Mouse (Mus musculus) hindbrain, embryonic 10.5 days (tissue): ENCODE measurements around the gene Prkag2. TPM values are rescaled to one million over a fixed set of nuclear protein-coding genes. Genes with fewer than 3 reads are reported as not detected.
A peak's percentile ranks its signal among the peaks of the same experiment; 100 is the strongest.

ENCODE experiments used
- DNase-seq: peaks from one replicate; pipeline ENCODE4 v3.0.0-alpha.2; 2017; ENCODE audit warnings: low spot score
- H3K27ac ChIP-seq: fragments of 300-500 bp; sonication (generic); 2 replicates; pipeline ENCODE4 v1.5.1; 2016; ENCODE audit warnings: mild to moderate bottlenecking, moderate library complexity
- H3K27me3 ChIP-seq: fragments of 300-500 bp; sonication (generic); 2 replicates; pipeline ENCODE4 v1.6.1; 2016; ENCODE audit warnings: mild to moderate bottlenecking; ENCODE audit not compliant: poor library complexity, insufficient read depth, severe bottlenecking
- H3K36me3 ChIP-seq: fragments of 300-500 bp; sonication (generic); 2 replicates; pipeline ENCODE4 v1.6.1; 2016; ENCODE audit warnings: mild to moderate bottlenecking, moderate library complexity
- H3K4me1 ChIP-seq: fragments of 300-500 bp; sonication (generic); replicated peaks from 2 replicates; pipeline ENCODE4 v1.6.1; 2016; ENCODE audit warnings: mild to moderate bottlenecking
- H3K4me3 ChIP-seq: fragments of 300-500 bp; sonication (generic); 2 replicates; pipeline ENCODE4 v1.5.1; 2016; ENCODE audit warnings: mild to moderate bottlenecking, moderate library complexity
- H3K9me3 ChIP-seq: fragments of 300-500 bp; sonication (generic); 2 replicates; pipeline ENCODE4 v1.6.1; 2016; ENCODE audit warnings: mild to moderate bottlenecking, moderate library complexity
- WGBS: fragments of 180-500 bp; shearing (Covaris S2); methylation state at CpG from one replicate; pipeline ENCODE4 v1.1.7; 2016; 5-methylcytosine and 5-hydroxymethylcytosine counted together
- polyA plus RNA-seq: library from polyadenylated mRNA; unstranded; fragments of >200 nt; fragmentation: Nextera tagmentation; extraction: Ambion mirVana; gene quantifications from 2 replicates; pipeline ENCODE4 v1.2.1, GENCODE M21; 2016

Prkag2 gene
- polyA plus RNA-seq, 1 experiment from 2014 or later, result 46.3 TPM

GRCm38 (mm10) chr5:24935446-24935845, 165.0 kb downstream of the Prkag2 start:
- Histone ChIP-seq H3K4me1 (no peaks in the 10 kb centered on the region), H3K36me3 (no peaks in the 10 kb centered on the region), H3K27ac (no peak overlapping the region), H3K9me3 (peaks cover 7% of the 10 kb centered on the region; the same call in 1 of the 2 replicates), H3K27me3 (no peaks in the 10 kb centered on the region), H3K4me3 (no peak overlapping the region)
- DNase-seq, result no peak
- WGBS, result 92% methylated on average over 10 of the region's 10 CpGs

GRCm38 (mm10) chr5:24933760-24934159, 166.7 kb downstream of the Prkag2 start:
- WGBS, result 92% methylated on average over 1 of the region's 1 CpGs
- no peaks in the 10 kb centered on the region for H3K27me3 ChIP-seq
- no peak for DNase-seq
- peaks cover 10% of the 10 kb centered on the region for H3K4me1 ChIP-seq
- H3K4me3 ChIP-seq, result no peak overlapping the region
- H3K9me3 ChIP-seq, result peaks cover 7% of the 10 kb centered on the region; the same call in 1 of the 2 replicates
- H3K27ac ChIP-seq, result no peak overlapping the region
- no peaks in the 10 kb centered on the region for H3K36me3 ChIP-seq

GRCm38 (mm10) chr5:24931578-24932185, 168.8 kb downstream of the Prkag2 start:
- peaks cover 16% of the 10 kb centered on the region for H3K4me1 ChIP-seq
- no peak overlapping the region for H3K27ac ChIP-seq
- H3K4me3 ChIP-seq, result no peak overlapping the region
- H3K36me3 ChIP-seq, result no peaks in the 10 kb centered on the region
- WGBS, result 83% methylated on average over 10 of the region's 10 CpGs
- peaks cover 7% of the 10 kb centered on the region; the same call in 1 of the 2 replicates for H3K9me3 ChIP-seq
- H3K27me3 ChIP-seq, result no peaks in the 10 kb centered on the region
- DNase-seq, result no peak

- no peak for DNase-seq
- Histone ChIP-seq H3K9me3 (peaks cover 7% of the 10 kb centered on the region; the same call in 1 of the 2 replicates), H3K4me1 (peaks cover 16% of the 10 kb centered on the region), H3K36me3 (no peaks in the 10 kb centered on the region), H3K4me3 (no peak overlapping the region), H3K27ac (no peak overlapping the region), H3K27me3 (no peaks in the 10 kb centered on the region)
- WGBS, result 78% methylated on average over 8 of the region's 8 CpGs
Observed at GRCm38 (mm10) chr5:24930831-24931577, 169.4 kb downstream of the Prkag2 start.

GRCm38 (mm10) chr5:24928816-24929215, 171.6 kb downstream of the Prkag2 start:
- Histone ChIP-seq H3K4me3 (no peak overlapping the region), H3K4me1 (peaks cover 16% of the 10 kb centered on the region), H3K27ac (no peak overlapping the region), H3K36me3 (no peaks in the 10 kb centered on the region), H3K27me3 (no peaks in the 10 kb centered on the region), H3K9me3 (peaks cover 4% of the 10 kb centered on the region; the same call in 1 of the 2 replicates)
- no peak for DNase-seq
- 91% methylated on average over 4 of the region's 4 CpGs for WGBS

- Histone ChIP-seq H3K9me3 (no peaks in the 10 kb centered on the region), H3K36me3 (no peaks in the 10 kb centered on the region), H3K27ac (0 out of 2 replicates have a peak overlapping the region, but pooled peaks have one; percentile 0), H3K4me1 (peaks cover 16% of the 10 kb centered on the region), H3K4me3 (no peak overlapping the region), H3K27me3 (no peaks in the 10 kb centered on the region)
- DNase-seq, result no peak
- 13% methylated on average over 8 of the region's 8 CpGs for WGBS
Observed at GRCm38 (mm10) chr5:24927706-24928105, 172.7 kb downstream of the Prkag2 start.

GRCm38 (mm10) chr5:24919155-24919554, 181.3 kb downstream of the Prkag2 start:
- no peak for DNase-seq
- no peaks in the 10 kb centered on the region for H3K36me3 ChIP-seq
- H3K4me1 ChIP-seq, result no peaks in the 10 kb centered on the region
- no peak overlapping the region for H3K4me3 ChIP-seq
- H3K27ac ChIP-seq, result no peak overlapping the region
- H3K9me3 ChIP-seq, result no peaks in the 10 kb centered on the region
- H3K27me3 ChIP-seq, result no peaks in the 10 kb centered on the region
- 88% methylated on average over 1 of the region's 1 CpGs for WGBS

- no peak overlapping the region for H3K27ac ChIP-seq
- no peaks in the 10 kb centered on the region for H3K27me3 ChIP-seq
- 90% methylated on average over 4 of the region's 4 CpGs for WGBS
- no peak for DNase-seq
- no peaks in the 10 kb centered on the region for H3K9me3 ChIP-seq
- no peaks in the 10 kb centered on the region for H3K4me1 ChIP-seq
- H3K4me3 ChIP-seq, result no peak overlapping the region
- no peaks in the 10 kb centered on the region for H3K36me3 ChIP-seq
Observed at GRCm38 (mm10) chr5:24916511-24916910, 183.9 kb downstream of the Prkag2 start.

GRCm38 (mm10) chr5:24915119-24915518, 185.3 kb downstream of the Prkag2 start:
- 76% methylated on average over 5 of the region's 5 CpGs for WGBS
- H3K27me3 ChIP-seq, result no peaks in the 10 kb centered on the region
- no peaks in the 10 kb centered on the region for H3K9me3 ChIP-seq
- no peaks in the 10 kb centered on the region for H3K36me3 ChIP-seq
- H3K4me3 ChIP-seq, result no peak overlapping the region
- no peak overlapping the region for H3K27ac ChIP-seq
- H3K4me1 ChIP-seq, result no peaks in the 10 kb centered on the region
- DNase-seq, result no peak

GRCm38 (mm10) chr5:24913656-24914055, 186.8 kb downstream of the Prkag2 start:
- Histone ChIP-seq H3K27me3 (no peaks in the 10 kb centered on the region), H3K36me3 (no peaks in the 10 kb centered on the region), H3K4me1 (no peaks in the 10 kb centered on the region), H3K4me3 (no peak overlapping the region), H3K9me3 (no peaks in the 10 kb centered on the region), H3K27ac (no peak overlapping the region)
- no peak for DNase-seq
- whole genome bisulfite sequencing, result 75% methylated on average over 6 of the region's 6 CpGs

- peak; percentile 64 for DNase-seq
- Histone ChIP-seq H3K36me3 (peaks cover 12% of the 10 kb centered on the region), H3K27me3 (no peaks in the 10 kb centered on the region), H3K4me3 (peak overlapping the region; percentile 80), H3K4me1 (peaks cover 22% of the 10 kb centered on the region), H3K9me3 (no peaks in the 10 kb centered on the region), H3K27ac (peak overlapping the region; percentile 98)
- 11% methylated on average over 16 of the region's 19 CpGs for WGBS
Observed at GRCm38 (mm10) chr5:24908820-24909716, 191.4 kb downstream of the Prkag2 start.

- peak; percentile 89 for DNase-seq
- Histone ChIP-seq H3K36me3 (peaks cover 12% of the 10 kb centered on the region), H3K4me1 (peaks cover 22% of the 10 kb centered on the region), H3K27me3 (no peaks in the 10 kb centered on the region), H3K4me3 (peak overlapping the region; percentile 80), H3K27ac (peak overlapping the region; percentile 98), H3K9me3 (no peaks in the 10 kb centered on the region)
- under 1% methylated on average over 84 of the region's 87 CpGs for WGBS
Observed at GRCm38 (mm10) chr5:24908141-24908819, 192.2 kb downstream of the Prkag2 start.
